Mouse (Mus musculus) G1E-ER4 (cell line): ENCODE data around the gene Slit1. TPM values are rescaled to one million over a fixed set of nuclear protein-coding genes. Genes with fewer than 3 reads are reported as not detected.

Source experiments
- GATA1 ChIP-seq: IDR thresholded peaks from one replicate; pipeline ENCODE4 v1.8.0; 2012; ENCODE audit warnings: low read length, inconsistent platforms
- polyA plus RNA-seq: library from polyadenylated mRNA; stranded (reverse); fragments of >175 nt; gene quantifications from 2 replicates; pipeline ENCODE4 v1.2.3, GENCODE M21; 2012

The Slit1 gene
- 0.01 and 0.03 TPM in 2 replicates for polyA plus RNA-seq

GRCm38 (mm10) chr19:41743396-41743795 is at the start of gene Slit1:
Gene Slit1, minus strand, starts transcription at chr19:41743665.
- no peak for TF ChIP-seq GATA1

GRCm38 (mm10) chr19:41792934-41793486 is 49.5 kb upstream of the Slit1 start:
- no peak for TF ChIP-seq GATA1

- TF ChIP-seq GATA1: no peak
Observed at GRCm38 (mm10) chr19:41791384-41791783, 47.9 kb upstream of the Slit1 start.

- no peak for TF ChIP-seq GATA1
Observed at GRCm38 (mm10) chr19:41789110-41789961, 45.9 kb upstream of the Slit1 start.

- no peak for TF ChIP-seq GATA1
Observed at GRCm38 (mm10) chr19:41786896-41787295, 43.4 kb upstream of the Slit1 start.

GRCm38 (mm10) chr19:41777514-41777913 is 34.0 kb upstream of the Slit1 start:
- no peak for TF ChIP-seq GATA1

- TF ChIP-seq GATA1: no peak
Observed at GRCm38 (mm10) chr19:41768711-41769110, 25.2 kb upstream of the Slit1 start.

GRCm38 (mm10) chr19:41766628-41767027 is 23.2 kb upstream of the Slit1 start:
- TF ChIP-seq GATA1: no peak

GRCm38 (mm10) chr19:41763870-41764660 is 20.6 kb upstream of the Slit1 start:
- no peak for TF ChIP-seq GATA1

- TF ChIP-seq GATA1: no peak
Observed at GRCm38 (mm10) chr19:41761529-41761928, 18.1 kb upstream of the Slit1 start.

- TF ChIP-seq GATA1: no peak
Observed at GRCm38 (mm10) chr19:41759765-41760164, 16.3 kb upstream of the Slit1 start.

- TF ChIP-seq GATA1: no peak
Observed at GRCm38 (mm10) chr19:41759270-41759669, 15.8 kb upstream of the Slit1 start.

- no peak for TF ChIP-seq GATA1
Observed at GRCm38 (mm10) chr19:41754760-41755159, 11.3 kb upstream of the Slit1 start.

GRCm38 (mm10) chr19:41751906-41752305 is 8.4 kb upstream of the Slit1 start:
- TF ChIP-seq GATA1: no peak

- no peak for TF ChIP-seq GATA1
Observed at GRCm38 (mm10) chr19:41747436-41747835, 4.0 kb upstream of the Slit1 start.

GRCm38 (mm10) chr19:41745941-41746557 is 2.6 kb upstream of the Slit1 start:
- TF ChIP-seq GATA1: no peak
